Mouse (Mus musculus) heart, adult 9 months (tissue): Measurements from ENCODE around the gene Rsad2.
"Not testable (repeated sequence)": the region's sequence is repeated elsewhere in the genome, so short reads cannot be mapped to it uniquely, and the experiment has no call there.

Source experiments
- DNase-seq, 2 experiments: peaks; one replicate each; pipeline ENCODE4 v3.0.0; 2022; ENCODE audit warnings: low spot score in 2 of 2

Gene Rsad2

DNA sequence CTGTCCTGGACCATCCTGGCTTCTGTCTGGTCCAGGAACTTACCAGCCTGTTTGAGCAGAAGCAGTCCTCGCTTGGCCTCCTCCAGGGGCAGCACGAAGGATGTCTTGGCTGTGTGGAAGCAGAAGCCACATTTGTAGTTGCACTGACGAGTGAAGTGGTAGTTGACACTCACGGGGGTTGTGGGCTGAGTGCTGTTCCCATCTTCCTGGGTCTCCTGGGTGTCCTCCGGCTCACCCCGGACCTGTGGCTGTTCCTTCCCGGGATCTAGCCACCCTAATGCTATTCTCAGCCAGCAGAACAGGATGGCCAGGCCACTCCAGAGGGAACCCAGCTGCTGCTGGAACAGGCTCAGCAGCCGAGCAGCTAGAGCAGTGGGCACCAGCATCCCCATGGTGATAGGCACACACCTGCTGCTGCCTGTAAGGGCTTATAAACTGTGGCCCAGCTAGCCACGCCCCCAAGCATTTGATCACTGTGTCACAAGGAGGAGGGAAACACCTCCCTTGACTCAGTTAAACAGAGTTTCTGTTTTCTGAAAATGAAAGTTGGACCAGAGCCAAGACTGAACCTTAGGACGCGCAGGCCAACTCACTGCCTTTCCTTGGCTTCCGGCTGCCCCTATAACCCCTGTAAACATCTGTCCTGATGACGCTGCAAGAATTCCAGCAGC is at the start of gene Rsad2:
Gene Rsad2, minus strand, starts transcription at position 425 of the 671 bp plus-strand sequence.
- DNase-seq: peak; percentile 78 to 81

DNA sequence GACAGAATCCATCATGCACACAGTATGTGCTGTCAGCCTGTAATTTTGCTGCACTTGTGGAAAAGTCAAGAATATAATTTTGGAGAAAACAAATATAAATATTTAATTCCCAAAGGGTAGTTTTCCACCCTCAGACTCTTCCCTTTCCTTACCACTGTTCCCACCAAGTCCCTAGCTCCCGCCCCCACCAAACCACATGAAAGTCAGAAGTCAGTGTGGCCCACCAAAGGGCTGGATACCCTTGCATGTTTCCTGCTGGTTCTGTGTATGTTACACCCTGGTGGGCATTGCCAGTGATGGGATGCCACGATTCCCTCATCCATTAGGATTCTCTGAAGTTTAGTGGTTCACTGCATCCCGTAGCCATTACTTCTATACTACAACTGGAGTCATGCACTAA is 44.8 kb upstream of the Rsad2 start:
- DNase-seq: no peak

DNA sequence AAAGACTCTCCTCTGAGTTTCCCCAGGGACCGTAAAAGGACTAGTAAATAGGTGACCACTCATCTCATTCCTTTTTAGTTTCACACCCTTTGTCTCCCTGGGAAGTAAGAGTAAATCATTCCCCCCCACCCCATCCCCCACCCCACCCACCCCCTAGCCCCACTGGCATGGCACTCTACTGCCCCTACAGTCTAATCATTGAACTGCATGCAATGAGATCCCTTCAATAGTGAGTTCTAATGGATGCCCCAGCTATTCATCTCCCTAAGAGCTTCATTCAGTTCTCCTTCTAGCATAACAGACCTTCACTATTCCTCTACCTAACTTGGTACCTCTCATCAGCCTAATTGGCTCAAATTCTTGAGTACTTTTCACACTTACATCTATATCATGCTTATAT is 33.7 kb upstream of the Rsad2 start:
- no peak for DNase-seq

DNA sequence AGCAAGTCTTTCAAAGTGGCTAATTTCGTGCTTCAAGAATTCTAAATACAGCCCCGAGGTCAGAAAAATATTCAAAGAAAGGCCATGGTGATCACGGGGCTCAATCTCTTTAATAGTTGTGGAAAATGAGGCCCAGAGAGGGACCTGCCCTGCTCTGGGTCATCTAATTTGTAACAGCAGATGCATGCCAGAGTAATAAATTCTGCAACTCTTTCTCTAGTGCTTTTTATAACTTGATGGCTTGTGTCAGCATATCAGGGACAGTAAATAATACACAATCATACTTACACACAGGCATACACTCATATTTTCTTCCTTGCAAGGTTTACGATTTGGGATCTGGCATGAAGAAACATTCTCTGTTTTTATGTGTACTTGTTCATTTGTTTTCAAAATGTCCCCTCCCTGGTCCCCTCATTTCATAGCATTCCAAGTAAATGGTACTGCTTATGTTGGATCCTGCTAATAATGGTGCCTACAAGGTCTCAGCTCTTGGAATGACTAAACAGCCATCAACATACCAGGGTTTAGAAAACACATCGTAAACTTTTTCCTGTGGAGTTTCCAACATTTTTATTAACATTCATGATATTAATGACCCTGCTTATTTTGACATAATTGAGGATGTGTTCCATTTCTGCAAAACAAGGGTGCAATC is 32.5 kb upstream of the Rsad2 start:
- DNase-seq: no peak

DNA sequence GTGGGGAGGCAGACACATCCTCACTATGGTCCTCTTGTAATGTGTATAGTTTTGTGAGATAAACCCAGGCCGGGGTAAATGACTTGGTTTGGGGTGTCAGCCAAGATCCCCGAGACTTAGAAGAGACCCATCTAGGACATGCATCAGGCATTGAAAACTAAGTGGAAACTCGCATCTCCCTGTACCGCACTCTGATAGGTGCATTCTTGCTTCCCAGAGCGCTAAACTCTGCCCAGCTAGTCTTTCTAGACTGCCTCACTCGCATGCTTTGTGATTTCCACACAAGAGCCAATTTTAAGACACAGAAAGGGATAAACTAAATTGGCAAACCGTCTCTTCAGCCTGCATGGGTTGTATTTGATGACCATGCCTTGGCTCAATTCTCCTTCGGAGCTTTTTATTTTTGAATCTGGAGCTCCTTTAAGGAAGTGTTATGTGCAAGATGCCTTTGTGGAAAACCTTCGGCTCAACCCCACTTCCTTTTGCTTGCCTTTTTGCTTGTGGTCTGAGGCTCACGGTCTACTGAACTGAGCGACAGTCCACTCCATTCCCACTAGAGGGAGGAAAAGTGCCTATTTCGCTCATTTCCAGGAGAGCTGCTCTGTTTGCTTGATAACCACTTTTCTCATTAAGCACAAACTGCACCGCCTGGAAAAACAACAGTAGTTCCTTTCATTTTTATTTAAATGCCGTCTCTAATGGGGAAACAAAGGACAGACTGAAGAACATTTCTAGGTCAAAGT is 31.8 kb upstream of the Rsad2 start:
- DNase-seq: peak in 1 of 2 experiments; percentile 8

DNA sequence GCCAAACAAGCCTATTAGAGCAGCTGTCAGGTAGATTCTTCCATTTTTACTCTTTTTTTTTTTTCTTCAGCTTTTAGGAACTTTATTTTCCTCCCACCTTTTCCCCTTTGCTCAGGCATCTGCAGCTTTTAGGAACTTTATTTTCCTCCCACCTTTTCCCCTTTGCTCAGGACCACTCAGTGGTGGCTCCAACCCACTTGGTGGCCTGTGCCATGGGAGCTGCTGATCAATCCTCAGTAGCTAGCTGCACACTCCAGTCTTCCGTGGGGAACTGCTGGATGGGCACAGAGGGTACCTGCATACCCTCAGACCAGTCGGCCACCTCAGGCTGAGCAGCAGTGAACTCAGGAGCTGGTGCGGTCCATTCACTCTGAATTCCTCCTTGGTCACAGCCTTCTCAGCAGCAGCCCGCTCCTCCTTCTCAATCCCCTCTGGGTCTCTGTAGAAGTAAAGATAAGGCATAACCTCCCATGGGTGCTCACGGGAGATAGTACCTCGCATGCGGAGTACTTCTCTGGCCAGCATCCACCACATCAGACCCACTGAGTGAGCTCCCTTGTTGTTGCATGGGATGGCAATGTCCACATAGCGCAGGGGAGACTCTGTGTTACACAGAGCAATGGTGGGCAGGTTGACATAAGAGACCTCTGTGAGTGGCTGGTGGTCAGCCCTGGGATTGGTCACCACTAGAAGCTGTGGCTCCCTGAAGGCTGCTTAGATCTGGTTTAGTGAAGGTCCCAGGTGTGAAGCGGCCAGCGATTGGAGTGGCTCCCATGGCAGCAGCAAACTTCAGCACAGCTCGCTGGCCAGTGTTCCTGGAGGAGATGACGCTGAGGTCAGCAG is 29.7 kb upstream of the Rsad2 start:
- DNase-seq: not testable (repeated sequence)

DNA sequence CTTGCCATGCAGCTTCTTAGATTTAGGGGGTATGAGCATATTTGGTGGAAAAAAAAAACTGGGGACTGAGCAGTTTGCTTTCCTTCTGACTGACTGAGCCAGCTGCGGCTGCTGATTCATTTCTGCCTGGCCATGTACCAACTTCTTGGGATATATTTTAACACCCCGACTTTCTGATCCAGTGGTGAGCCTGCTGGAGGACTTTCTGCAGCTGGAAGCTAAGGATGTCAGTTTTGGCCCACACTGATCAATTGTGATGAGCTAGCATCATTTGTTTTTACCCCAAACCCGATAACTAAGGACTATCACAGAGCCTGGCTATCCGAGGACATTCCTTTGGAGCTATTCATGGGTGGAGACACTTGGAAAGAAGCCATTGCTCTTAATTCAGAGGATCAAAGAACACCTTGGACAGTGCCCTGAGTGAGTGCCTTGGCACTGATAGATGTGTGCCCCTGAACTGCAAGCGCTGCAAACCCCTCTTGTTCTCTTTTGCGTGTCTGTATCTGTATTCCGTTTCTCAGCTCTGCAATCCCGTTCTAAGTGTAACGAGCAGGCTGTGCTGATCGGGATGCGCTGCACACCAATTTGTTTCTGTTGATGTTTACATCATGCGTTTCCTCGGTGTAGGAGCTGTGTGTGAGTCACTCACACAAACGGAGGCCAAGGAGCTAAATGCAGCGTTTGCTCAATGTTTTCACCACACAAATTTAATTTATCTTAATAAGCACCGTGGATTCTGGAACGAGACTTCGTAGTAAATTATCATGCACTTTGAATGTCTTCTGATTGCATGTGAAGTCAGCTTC is 22.1 kb upstream of the Rsad2 start:
- DNase-seq: peak; percentile 57 to 71

DNA sequence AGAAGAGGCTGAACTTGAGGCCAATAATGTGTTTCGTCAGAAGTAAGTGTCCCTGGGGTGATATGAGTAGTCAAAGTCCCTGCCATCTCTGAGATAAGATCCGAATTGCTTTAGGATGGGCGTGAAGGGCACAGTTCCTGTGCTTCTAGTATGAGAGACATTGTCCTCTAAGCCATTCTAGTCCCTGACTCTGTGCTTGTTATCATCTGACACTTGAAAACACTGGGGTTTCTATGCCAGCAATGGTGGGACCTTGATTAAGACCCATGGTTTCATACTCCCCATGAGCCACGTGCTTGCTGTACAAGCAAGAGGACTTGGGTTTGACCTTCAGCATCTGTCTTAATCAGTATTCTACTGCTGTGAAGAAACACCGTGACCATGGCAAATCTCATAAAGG is 20.9 kb upstream of the Rsad2 start:
- no peak for DNase-seq

DNA sequence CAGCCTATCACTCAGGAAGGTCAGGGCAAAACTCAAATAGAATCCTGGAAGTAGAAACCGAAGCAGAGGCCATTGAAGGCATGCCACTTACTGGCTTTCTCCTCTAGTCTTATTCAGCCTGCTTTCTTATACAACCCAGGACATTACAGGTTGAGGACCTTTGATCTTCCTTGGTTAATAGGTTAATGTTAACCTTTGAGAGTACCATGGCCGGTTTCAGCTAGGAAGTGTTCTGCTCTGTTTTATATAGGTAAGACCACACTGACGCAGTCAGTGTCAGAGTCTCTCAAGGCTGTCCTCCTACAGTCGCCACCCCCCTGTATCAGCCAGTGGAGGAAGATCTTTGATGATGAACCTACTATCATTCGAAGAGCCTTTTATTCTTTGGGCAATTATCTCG is 17.5 kb upstream of the Rsad2 start:
- DNase-seq: no peak

DNA sequence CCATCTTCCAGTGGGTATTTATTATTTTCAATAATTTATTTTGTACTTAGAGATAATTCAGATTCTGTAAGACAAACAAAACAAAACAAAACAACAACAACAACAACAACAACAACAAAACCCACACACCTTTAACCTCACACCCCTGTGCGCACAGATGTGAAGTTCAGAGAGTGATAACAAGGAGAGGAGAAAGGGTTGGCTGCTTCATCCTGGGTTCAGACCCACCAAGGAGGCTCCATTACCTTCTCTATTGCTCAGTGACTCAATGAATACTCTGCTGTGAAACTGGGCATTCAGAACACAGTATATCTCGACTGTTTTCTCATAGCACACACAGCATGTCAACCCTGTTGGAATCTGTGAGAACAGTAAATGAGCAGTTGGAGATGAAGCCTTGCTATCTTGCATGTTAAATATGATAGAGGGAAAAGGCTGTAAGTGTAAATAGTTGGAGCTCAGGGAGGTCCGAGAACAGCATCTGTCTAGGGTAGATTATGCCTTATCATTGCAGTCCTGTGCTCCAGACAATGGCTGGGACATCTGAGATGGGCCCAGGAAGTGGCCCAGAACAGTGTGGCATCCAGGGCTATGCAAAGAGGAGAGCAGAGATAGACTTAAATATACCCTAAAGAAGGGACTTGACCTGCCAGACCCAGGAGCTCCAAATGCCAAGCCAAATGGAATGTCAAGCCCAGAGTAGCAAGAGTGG is 16.7 kb upstream of the Rsad2 start:
- no peak for DNase-seq

DNA sequence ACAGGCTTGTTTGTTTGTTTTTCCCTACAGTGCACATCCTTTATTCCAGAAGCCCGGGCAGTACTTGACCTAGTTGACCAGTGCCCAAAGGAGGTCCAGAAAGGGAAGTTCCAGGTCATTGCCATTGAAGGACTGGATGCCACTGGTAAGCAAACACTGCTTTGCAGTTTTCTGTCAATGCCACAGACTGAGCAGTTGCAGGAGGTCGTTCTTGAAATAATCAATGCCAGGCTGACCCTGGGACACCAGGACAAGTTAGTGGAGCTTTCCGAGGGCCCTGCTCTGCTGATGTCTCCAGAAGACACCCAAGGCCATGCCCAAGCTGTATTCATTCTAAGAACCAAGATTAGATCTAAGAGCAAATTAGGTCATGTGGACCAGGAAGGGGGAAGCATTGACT is 15.1 kb upstream of the Rsad2 start:
- no peak for DNase-seq

DNA sequence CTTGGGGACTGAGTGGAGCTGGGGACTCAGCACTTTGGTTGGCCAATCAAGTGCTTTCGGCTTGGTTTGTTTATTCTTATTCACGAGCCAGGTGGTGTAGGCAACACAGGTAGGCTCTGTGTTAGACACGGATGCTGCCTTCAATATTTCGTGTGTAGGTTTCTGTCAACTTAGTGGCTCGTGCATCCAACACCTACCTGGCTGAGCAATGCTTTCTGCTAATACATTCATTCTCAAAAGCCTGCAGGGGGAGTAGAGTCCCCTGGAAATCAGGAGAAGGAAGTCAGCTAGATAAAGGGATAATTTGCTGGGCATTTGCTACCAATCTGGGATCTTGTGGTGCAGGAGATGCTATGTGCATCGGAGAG is 13.8 kb upstream of the Rsad2 start:
- DNase-seq: no peak

DNA sequence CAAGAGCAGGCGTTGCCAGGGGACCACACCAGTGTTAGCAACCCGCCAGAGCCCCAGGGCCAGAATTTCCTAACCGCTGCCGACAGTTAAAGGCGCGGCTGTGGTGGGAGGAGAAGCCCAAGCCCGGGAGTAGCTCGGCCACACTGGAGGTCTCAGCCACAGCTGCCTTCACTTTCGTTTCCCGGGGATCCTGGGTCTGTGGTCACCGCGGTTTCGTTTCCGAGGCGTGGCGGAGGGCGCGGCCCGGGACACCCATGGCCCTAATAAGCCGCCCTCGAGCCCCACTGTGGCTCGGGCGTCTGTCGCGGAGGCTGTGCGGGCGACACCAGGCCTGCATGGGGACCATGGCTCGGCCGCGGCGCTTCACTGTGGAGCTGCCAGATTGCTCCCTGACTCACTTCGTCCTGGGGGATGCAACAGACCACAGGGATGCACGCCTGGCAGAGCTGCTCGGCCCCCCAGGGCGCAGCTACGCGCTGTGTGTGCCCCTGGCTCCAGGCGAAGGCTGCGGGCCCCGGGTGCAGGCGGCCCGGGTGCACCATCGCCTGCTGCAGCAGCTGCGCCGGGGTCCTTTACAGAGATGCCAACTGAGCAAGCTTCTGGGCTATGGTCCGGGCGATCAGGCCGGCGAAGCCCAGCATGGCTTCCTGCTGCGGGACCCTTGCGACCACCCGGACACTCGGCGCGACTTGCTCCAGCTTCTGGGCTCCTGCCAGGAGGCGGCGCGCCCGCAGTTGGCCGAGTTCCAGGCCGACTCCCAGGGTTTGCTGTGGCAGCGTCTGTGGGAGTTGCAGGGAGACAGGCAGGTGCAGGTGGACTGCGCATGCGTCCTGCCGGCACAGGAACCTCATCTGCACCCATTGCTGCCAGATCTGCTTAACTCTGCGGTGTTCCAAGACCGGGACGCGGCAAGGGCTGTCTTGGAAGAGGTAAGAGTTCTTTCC is 13.1 kb upstream of the Rsad2 start, which contains the start of gene Cmpk2:
Gene Cmpk2, plus strand, starts transcription at position 107 of the 944 bp plus-strand sequence.
- DNase-seq: peak; percentile 84 to 92

DNA sequence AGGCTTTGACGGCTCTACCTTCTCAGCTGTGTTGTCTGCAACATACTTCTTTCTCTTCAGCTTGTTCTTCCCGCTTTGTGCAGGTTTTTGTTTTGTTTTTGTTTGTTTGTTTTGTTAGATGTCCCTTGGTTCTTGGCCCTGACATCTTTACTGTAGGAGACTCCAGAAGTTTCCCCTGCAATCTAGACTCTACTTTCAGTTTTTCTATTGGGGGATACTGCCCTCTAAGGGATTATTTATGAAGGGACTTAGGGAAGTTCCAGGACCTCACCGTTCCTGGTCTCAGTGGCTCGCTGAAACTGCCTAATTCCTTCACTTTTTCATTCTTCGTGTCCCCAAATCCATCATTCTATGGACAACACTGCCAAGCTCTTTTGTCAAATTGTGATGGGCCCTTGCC is 9.3 kb upstream of the Rsad2 start:
- no peak for DNase-seq

DNA sequence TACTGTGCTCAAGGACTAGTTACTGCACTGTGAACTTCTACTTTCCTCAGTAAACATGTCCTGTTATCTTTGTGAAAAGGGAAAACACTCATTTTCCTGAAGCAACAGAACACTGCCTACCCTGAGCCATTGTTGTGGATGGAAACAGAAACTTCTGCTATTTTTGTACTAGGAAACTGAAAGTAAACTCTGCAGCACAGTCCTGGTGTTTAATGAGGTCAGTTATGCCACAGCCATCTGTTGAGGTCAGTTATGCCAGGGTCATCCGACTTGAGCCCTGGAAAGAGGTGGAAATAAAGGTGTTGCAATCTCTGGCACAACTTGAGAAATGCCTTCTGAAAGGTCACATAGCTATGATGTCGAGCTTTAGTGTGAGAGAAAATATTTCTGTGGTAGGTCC is 3.8 kb upstream of the Rsad2 start:
- peak; percentile 56 to 77 for DNase-seq

DNA sequence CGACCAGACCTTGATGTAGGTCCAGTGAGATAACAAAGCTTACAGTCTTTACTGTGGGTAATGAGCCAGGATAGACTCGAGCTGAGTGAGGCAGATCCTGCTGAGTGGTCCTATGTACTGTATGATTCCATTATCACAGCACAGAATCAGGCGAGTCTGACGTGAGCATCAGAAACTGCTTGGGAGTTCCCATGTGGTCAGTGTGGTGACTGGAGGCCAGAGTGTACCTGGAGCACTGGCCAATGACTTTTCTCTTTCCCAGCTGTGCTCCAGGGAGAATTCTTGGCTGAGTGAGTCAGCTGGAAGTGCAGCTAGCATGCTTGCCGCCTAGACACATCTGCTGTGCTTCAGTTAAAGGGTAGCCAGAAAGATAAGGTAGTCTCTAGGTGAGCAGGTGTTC is 1.6 kb downstream of the Rsad2 start:
- no peak for DNase-seq

DNA sequence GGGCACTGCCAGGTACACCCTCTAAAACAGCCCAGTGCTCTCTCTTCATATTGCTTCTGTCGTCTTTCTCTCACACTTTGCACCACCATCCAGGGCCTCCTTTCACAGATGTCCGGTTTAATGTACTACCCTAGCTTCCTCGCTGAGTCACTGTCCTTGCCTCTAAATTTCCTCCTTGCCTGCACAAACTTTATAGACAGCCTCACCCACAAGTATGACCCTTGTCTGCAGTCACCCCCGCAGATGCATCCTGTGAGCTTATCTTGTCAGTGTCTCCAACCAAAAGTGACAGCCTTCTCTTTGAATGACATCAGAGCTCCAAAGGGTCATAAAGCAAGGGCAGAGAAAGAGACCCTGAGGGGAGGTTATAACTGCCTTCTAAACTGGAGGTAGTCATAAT is 3.3 kb downstream of the Rsad2 start:
- DNase-seq: no peak

DNA sequence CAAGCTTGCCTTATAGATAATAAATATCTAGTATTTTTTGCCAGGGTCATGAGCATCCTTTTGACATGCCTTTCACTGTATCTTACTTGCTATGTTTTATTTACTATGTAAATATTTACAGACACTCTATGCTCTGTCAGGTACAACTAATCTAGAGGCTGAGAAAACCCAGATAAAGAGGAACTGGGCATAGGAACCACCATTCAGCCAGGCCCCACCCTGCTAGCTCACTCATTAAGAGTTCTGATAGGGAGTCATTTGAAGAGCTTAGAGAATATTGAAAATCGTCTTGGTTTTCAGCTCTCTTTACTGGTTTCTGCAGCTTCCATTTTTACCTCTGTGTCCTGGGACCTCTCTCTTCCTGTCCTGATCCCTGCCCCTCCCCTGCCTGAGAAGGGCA is 5.1 kb downstream of the Rsad2 start:
- no peak for DNase-seq

DNA sequence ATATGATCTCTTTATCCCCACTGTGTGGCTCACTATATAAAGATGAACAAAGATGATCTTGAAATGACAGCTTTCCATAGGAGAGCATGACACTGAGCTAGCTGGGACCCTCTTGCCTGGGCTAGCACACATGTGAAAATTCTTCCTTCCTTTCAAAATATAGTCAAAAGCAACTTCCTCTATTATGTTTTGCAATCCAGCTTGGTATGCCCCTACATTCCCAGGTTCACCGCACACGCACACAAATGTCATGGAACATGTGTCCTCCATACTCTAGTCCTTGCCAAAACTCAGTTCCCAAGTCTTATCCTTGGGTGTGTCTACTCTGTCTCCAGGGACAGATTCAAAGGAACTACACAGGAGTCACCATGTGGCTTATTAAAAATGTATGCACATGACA is 6.8 kb downstream of the Rsad2 start:
- DNase-seq: no peak
